Mouse (Mus musculus) CD4-positive, CD25-positive, alpha-beta regulatory T cell, adult 2 months (primary cell): Measurements from ENCODE around the gene Ergic1.

Experiments used
- DNase-seq: peaks from one replicate; pipeline ENCODE4 v3.0.0-alpha.2; 2012; ENCODE audit warnings: low read depth, low spot score

Ergic1 gene

GRCm38 (mm10) chr17:26575786-26576690 lies 14.7 kb downstream of the Ergic1 start:
- no peak for DNase-seq

- no peak for DNase-seq
Observed at GRCm38 (mm10) chr17:26576833-26577232, 15.5 kb downstream of the Ergic1 start.

GRCm38 (mm10) chr17:26577309-26577708 lies 16.0 kb downstream of the Ergic1 start:
- no peak for DNase-seq

- DNase-seq, result no peak
Observed at GRCm38 (mm10) chr17:26578162-26578561, 16.9 kb downstream of the Ergic1 start.

- no peak for DNase-seq
Observed at GRCm38 (mm10) chr17:26578771-26579170, 17.5 kb downstream of the Ergic1 start.

- DNase-seq, result no peak
Observed at GRCm38 (mm10) chr17:26579396-26579795, 18.1 kb downstream of the Ergic1 start.

- DNase-seq, result no peak
Observed at GRCm38 (mm10) chr17:26580873-26581401, 19.6 kb downstream of the Ergic1 start.

- DNase-seq, result no peak
Observed at GRCm38 (mm10) chr17:26582297-26582696, 21.0 kb downstream of the Ergic1 start.

GRCm38 (mm10) chr17:26583056-26583455 lies 21.8 kb downstream of the Ergic1 start:
- DNase-seq, result no peak

GRCm38 (mm10) chr17:26583606-26584005 lies 22.3 kb downstream of the Ergic1 start:
- no peak for DNase-seq

- no peak for DNase-seq
Observed at GRCm38 (mm10) chr17:26584063-26584462, 22.8 kb downstream of the Ergic1 start.

- DNase-seq, result no peak
Observed at GRCm38 (mm10) chr17:26584558-26585136, 23.4 kb downstream of the Ergic1 start.

- no peak for DNase-seq
Observed at GRCm38 (mm10) chr17:26587961-26588487, 26.7 kb downstream of the Ergic1 start.

GRCm38 (mm10) chr17:26592510-26592909 lies 31.2 kb downstream of the Ergic1 start:
- DNase-seq, result no peak

- no peak for DNase-seq
Observed at GRCm38 (mm10) chr17:26593199-26593598, 31.9 kb downstream of the Ergic1 start.

- DNase-seq, result peak; percentile 64
Observed at GRCm38 (mm10) chr17:26594171-26594570, 32.9 kb downstream of the Ergic1 start.

- DNase-seq, result peak; percentile 63
Observed at GRCm38 (mm10) chr17:26594958-26595357, 33.7 kb downstream of the Ergic1 start.

- DNase-seq, result peak; percentile 42
Observed at GRCm38 (mm10) chr17:26595448-26596167, 34.3 kb downstream of the Ergic1 start.

GRCm38 (mm10) chr17:26596168-26596658 lies 34.9 kb downstream of the Ergic1 start:
- DNase-seq, result no peak

GRCm38 (mm10) chr17:26596856-26597481 lies 35.7 kb downstream of the Ergic1 start:
- DNase-seq, result no peak

GRCm38 (mm10) chr17:26598845-26599244 lies 37.6 kb downstream of the Ergic1 start:
- no peak for DNase-seq
